Mouse (Mus musculus): ENCODE measurements around the gene Clstn1.

DNA sequence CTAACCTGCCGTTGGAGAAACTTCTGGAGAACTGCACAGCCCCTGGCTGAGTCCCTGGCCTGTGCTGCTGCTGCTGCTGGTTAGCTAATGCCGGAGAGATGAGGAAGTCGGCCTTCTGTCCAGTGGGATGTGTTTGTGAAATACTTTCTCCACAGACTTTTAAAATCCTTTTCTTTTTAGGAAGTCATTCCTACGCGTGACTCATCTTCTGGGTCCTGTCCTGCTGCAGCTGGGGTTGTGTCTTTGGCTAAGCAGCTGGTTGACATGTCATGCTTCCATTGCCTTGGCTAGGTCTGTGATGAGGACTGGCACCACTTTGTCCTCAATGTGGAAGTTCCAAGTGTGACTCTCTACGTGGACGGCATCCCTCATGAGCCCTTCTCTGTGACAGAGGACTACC lies 51.7 kb downstream of the Clstn1 start:
- no peak for TF ChIP-seq EP300 (IDR thresholded peaks at IDR 0.05; ENCODE audit: low read depth)
- no peak for TF ChIP-seq CTCF (IDR thresholded peaks at IDR 0.05; ENCODE audit: low read depth)

Data from liver, embryonic 14.5 days (tissue).